Mouse (Mus musculus): ENCODE results near the gene Tmem151b. TPM values are rescaled to one million over a fixed set of nuclear protein-coding genes. Genes with fewer than 3 reads are reported as not detected.

Tmem151b gene
- polyA plus RNA-seq, 1 experiment from 2014 or later: 0.14 TPM

DNA sequence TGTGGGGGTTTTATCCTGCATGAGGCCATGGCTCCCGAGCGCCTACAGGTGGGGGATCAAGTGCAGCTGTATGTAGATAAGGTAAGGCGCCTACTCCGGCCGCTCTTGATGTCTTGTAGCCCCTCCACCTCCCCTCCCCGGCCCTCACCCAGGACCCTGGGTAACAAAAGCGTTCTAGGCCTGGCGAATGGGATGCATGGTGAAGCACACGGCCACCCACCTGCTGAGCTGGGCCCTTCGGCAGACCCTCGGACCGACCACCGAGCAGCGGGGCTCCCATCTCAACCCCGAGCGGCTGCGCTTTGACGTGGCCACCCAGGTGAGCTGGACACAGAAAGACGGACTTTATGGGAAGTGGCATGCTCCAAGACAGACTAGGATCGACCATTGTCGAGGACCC lies 32.3 kb downstream of the Tmem151b start:
- Histone ChIP-seq H3K27ac (no peak overlapping the region), H3K4me1 (replicated peaks) (peaks cover 3% of the 10 kb centered on the region), H3K27me3 (no peaks in the 10 kb centered on the region), H3K36me3 (peaks cover 10% of the 10 kb centered on the region; the same call in 1 of the 2 replicates), H3K4me3 (replicated peaks) (no peak overlapping the region), H3K9me3 (replicated peaks) (no peaks in the 10 kb centered on the region), H3K9ac (no peak overlapping the region), H3K4me2 (no peak overlapping the region)
- no peak for ATAC-seq (ENCODE audit: low read depth)
- WGBS (ENCODE audit: insufficient replicate concordance): 82% methylated on average over 21 of the region's 21 CpGs
- no peak for DNase-seq

- ATAC-seq (ENCODE audit: low read depth) (no peak), DNase-seq (peak; percentile 50)
- Histone ChIP-seq H3K4me1 (replicated peaks) (peaks cover 3% of the 10 kb centered on the region; the same call in 1 of the 2 replicates), H3K4me3 (replicated peaks) (no peak overlapping the region), H3K4me2 (no peak overlapping the region), H3K36me3 (peaks cover 10% of the 10 kb centered on the region; the same call in 1 of the 2 replicates), H3K9me3 (replicated peaks) (no peaks in the 10 kb centered on the region), H3K27me3 (no peaks in the 10 kb centered on the region), H3K9ac (no peak overlapping the region), H3K27ac (no peak overlapping the region)
- WGBS (ENCODE audit: insufficient replicate concordance): 48% methylated on average over 8 of the region's 8 CpGs
These were observed 33.0 kb downstream of the Tmem151b start for GRCm38 (mm10) chr17:45516488-45516887.

DNA sequence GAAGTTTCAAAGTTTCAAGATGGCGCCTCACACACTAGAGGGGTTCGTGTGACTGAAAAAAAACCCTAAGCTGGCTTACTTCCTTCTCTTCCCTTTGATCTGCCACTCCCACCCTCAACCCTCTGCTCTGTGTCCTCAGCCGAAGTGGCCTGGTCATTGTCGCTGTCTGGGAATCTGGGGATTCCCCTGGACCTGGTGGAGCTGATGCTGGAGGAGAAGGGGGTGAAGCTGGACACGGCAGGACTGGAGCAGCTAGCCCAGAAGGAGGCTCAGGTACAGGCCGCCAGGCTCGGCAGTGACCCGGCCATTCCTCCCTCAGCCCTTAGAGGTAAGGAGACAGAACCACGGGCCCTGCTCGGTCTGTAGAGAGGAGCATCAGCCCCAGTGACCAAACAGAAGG lies 33.7 kb downstream of the Tmem151b start:
- H3K36me3 ChIP-seq: peaks cover 16% of the 10 kb centered on the region; the same call in 1 of the 2 replicates
- DNase-seq: no peak
- H3K4me3 ChIP-seq (replicated peaks): no peak overlapping the region
- H3K9me3 ChIP-seq (replicated peaks): no peaks in the 10 kb centered on the region
- no peak overlapping the region for H3K27ac ChIP-seq
- WGBS (ENCODE audit: insufficient replicate concordance): 70% methylated on average over 10 of the region's 10 CpGs
- no peak overlapping the region for H3K9ac ChIP-seq
- ATAC-seq (ENCODE audit: low read depth): no peak
- peaks cover 3% of the 10 kb centered on the region; the same call in 1 of the 2 replicates for H3K4me1 ChIP-seq (replicated peaks)
- H3K4me2 ChIP-seq: no peak overlapping the region
- no peaks in the 10 kb centered on the region for H3K27me3 ChIP-seq

- no peaks in the 10 kb centered on the region for H3K9me3 ChIP-seq (replicated peaks)
- WGBS (ENCODE audit: insufficient replicate concordance): 48% methylated on average over 15 of the region's 15 CpGs
- H3K27me3 ChIP-seq: no peaks in the 10 kb centered on the region
- ATAC-seq (ENCODE audit: low read depth): no peak
- H3K9ac ChIP-seq: no peak overlapping the region
- H3K4me3 ChIP-seq (replicated peaks): no peak overlapping the region
- peaks cover 21% of the 10 kb centered on the region for H3K36me3 ChIP-seq
- no peak overlapping the region for H3K4me2 ChIP-seq
- DNase-seq: no peak
- H3K27ac ChIP-seq: no peak overlapping the region
- H3K4me1 ChIP-seq (replicated peaks): peaks cover 3% of the 10 kb centered on the region; the same call in 1 of the 2 replicates
These were observed 34.2 kb downstream of the Tmem151b start for GRCm38 (mm10) chr17:45515204-45515726.

DNA sequence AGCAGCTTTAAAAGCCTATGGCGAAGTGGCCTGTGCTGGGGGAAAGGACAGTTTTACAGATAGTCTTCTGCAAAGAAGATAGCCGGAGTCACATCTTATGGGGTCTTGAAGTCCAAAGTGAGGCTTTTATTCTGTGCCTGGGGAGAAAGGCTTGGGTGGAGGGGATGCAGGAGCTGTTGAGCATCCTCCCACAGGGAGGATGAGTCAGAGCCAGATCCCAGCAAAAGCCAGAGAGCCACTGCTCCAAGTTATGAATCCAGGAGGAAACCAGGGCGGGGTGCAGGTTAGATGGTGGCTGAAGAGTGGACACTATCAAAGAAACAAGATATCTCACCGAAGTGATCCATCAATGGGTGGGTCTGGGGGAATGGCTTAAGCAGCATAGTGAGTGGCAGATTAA lies 37.7 kb downstream of the Tmem151b start:
- H3K9ac ChIP-seq: no peak overlapping the region
- peaks cover 26% of the 10 kb centered on the region for H3K36me3 ChIP-seq
- ATAC-seq (ENCODE audit: low read depth) (no peak), DNase-seq (no peak)
- H3K27me3 ChIP-seq: no peaks in the 10 kb centered on the region
- peaks cover 11% of the 10 kb centered on the region for H3K4me1 ChIP-seq (replicated peaks)
- 67% methylated on average over 4 of the region's 4 CpGs for WGBS (ENCODE audit: insufficient replicate concordance)
- no peaks in the 10 kb centered on the region for H3K9me3 ChIP-seq (replicated peaks)
- H3K4me3 ChIP-seq (replicated peaks): no peak overlapping the region
- no peak overlapping the region for H3K4me2 ChIP-seq
- no peak overlapping the region for H3K27ac ChIP-seq

GRCm38 (mm10) chr17:45510871-45511270 lies 38.6 kb downstream of the Tmem151b start:
- Histone ChIP-seq H3K4me1 (replicated peaks) (peaks cover 11% of the 10 kb centered on the region), H3K9ac (no peak overlapping the region), H3K36me3 (peaks cover 26% of the 10 kb centered on the region), H3K9me3 (replicated peaks) (no peaks in the 10 kb centered on the region), H3K4me2 (no peak overlapping the region), H3K27me3 (no peaks in the 10 kb centered on the region), H3K27ac (no peak overlapping the region), H3K4me3 (replicated peaks) (no peak overlapping the region)
- ATAC-seq (ENCODE audit: low read depth): no peak
- DNase-seq: no peak
- whole genome bisulfite sequencing (ENCODE audit: insufficient replicate concordance): 88% methylated on average over 4 of the region's 4 CpGs

- Histone ChIP-seq H3K27ac (peak within 1 kb of the TSS; percentile 63), H3K4me2 (peak within 1 kb of the TSS; percentile 55), H3K36me3 (peaks cover 26% of the 10 kb centered on the region), H3K4me3 (replicated peaks) (peak within 1 kb of the TSS; percentile 76), H3K27me3 (no peaks in the 10 kb centered on the region), H3K9ac (peak within 1 kb of the TSS; percentile 81), H3K4me1 (replicated peaks) (peaks cover 15% of the 10 kb centered on the region), H3K9me3 (replicated peaks) (no peaks in the 10 kb centered on the region)
- DNase-seq (peak; percentile 91), ATAC-seq (ENCODE audit: low read depth) (peak; percentile 90)
- WGBS (ENCODE audit: insufficient replicate concordance): under 1% methylated on average over 42 of the region's 42 CpGs
These were observed 42.7 kb downstream of the Tmem151b start, which contains the start of gene Aars2 for GRCm38 (mm10) chr17:45506700-45507189. TSS of gene Aars2 (plus strand) at chr17:45506841.

DNA sequence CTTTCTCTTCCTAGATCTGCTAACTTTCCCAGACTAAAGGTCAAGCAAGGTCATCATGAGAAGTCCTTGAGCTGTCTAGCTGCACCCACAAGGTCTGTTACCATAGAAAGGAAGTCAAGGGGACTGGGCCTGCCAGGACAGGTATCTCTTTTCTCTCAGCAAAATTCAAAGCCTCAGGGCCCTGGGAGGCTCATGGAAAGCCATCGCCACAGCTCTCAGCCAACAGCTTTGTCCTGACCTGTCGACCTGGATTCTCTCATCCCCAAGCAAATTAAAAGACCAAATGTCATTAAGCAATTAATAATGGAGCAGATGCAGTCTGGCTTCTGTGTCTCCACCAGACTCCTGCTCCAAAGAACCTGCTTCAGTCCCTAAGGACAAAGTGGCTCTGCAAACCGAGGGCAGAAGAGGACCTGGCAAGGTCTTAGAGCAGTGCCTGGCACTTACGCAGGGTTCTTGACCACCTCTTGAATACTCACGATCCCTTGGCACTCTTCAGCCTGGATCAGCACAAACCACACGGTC lies 43.5 kb downstream of the Tmem151b start:
- H3K4me1 ChIP-seq (replicated peaks): peaks cover 15% of the 10 kb centered on the region
- no peak overlapping the region for H3K4me3 ChIP-seq (replicated peaks)

GRCm38 (mm10) chr17:45503301-45503973 lies 46.0 kb downstream of the Tmem151b start:
- H3K36me3 ChIP-seq: peaks cover under 1% of the 10 kb centered on the region
- H3K27me3 ChIP-seq: peaks cover 3% of the 10 kb centered on the region; the same call in 1 of the 2 replicates
- ATAC-seq (ENCODE audit: low read depth): no peak
- WGBS (ENCODE audit: insufficient replicate concordance): 8% methylated on average over 5 of the region's 5 CpGs
- H3K9ac ChIP-seq: no peak overlapping the region
- no peak overlapping the region for H3K4me2 ChIP-seq
- H3K4me1 ChIP-seq (replicated peaks): peaks cover 15% of the 10 kb centered on the region
- DNase-seq: no peak
- H3K27ac ChIP-seq: no peak overlapping the region
- no peaks in the 10 kb centered on the region for H3K9me3 ChIP-seq (replicated peaks)
- H3K4me3 ChIP-seq (replicated peaks): no peak overlapping the region

More for the DNA sequence above, 43.5 kb downstream of the Tmem151b start:
- H3K27me3 ChIP-seq: no peaks in the 10 kb centered on the region
- H3K4me2 ChIP-seq: peak overlapping the region; percentile 55; the same call in 1 of the 2 replicates
- no peak overlapping the region for H3K9ac ChIP-seq
- H3K36me3 ChIP-seq: peaks cover 22% of the 10 kb centered on the region
- DNase-seq: no peak
- no peak overlapping the region for H3K27ac ChIP-seq
- 65% methylated on average over 6 of the region's 6 CpGs for WGBS (ENCODE audit: insufficient replicate concordance)
- no peaks in the 10 kb centered on the region for H3K9me3 ChIP-seq (replicated peaks)
- ATAC-seq (ENCODE audit: low read depth): no peak

- H3K4me3 ChIP-seq (replicated peaks): no peak overlapping the region
- no peak for ATAC-seq (ENCODE audit: low read depth)
- 42% methylated on average over 4 of the region's 4 CpGs for WGBS (ENCODE audit: insufficient replicate concordance)
- no peak overlapping the region for H3K4me2 ChIP-seq
- H3K36me3 ChIP-seq: no peaks in the 10 kb centered on the region
- DNase-seq: no peak
- H3K27me3 ChIP-seq: peaks cover 3% of the 10 kb centered on the region; the same call in 1 of the 2 replicates
- no peaks in the 10 kb centered on the region for H3K9me3 ChIP-seq (replicated peaks)
- H3K27ac ChIP-seq: no peak overlapping the region
- H3K4me1 ChIP-seq (replicated peaks): peaks cover 10% of the 10 kb centered on the region
- H3K9ac ChIP-seq: no peak overlapping the region
These were observed 47.2 kb downstream of the Tmem151b start for GRCm38 (mm10) chr17:45502324-45502723.

GRCm38 (mm10) chr17:45500981-45501380 lies 48.5 kb downstream of the Tmem151b start:
- no peak overlapping the region for H3K27ac ChIP-seq
- H3K4me3 ChIP-seq (replicated peaks): no peak overlapping the region
- peaks cover 3% of the 10 kb centered on the region; the same call in 1 of the 2 replicates for H3K27me3 ChIP-seq
- ATAC-seq (ENCODE audit: low read depth): no peak
- no peaks in the 10 kb centered on the region for H3K36me3 ChIP-seq
- 40% methylated on average over 4 of the region's 4 CpGs for WGBS (ENCODE audit: insufficient replicate concordance)
- peaks cover 7% of the 10 kb centered on the region; the same call in 1 of the 2 replicates for H3K4me1 ChIP-seq (replicated peaks)
- DNase-seq: no peak
- H3K4me2 ChIP-seq: no peak overlapping the region
- no peaks in the 10 kb centered on the region for H3K9me3 ChIP-seq (replicated peaks)
- H3K9ac ChIP-seq: no peak overlapping the region
